16 mouse cellular contexts compared by ENCODE assay signal in the genomic region with DNA sequence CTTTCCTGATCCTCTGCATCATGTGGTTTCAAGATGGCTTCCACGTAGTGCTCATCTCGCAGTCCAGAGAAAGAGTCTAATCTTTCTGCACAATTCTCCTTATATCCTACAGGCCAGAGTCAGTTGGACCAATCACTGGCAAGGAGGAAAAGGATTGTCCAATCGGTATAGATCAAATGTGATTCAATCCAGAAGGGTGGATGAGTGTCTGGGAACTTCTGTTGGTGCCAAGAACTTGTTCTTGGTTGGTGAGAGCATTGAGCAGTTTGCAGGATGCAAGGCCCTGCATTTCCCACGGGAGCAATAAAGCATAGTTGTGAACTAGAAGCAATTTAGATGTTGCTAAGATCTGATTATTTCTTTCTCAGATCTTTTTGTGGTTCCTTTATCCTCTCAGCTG. TPM values are rescaled to one million over a fixed set of nuclear protein-coding genes. Genes with fewer than 3 reads are reported as not detected.
"Had no signal": no experiment of that assay in that cellular context is flagged by ENCODE, and none has a peak within 500 bp of the region (broad histone marks: within the 10 kb centered on the region; RNA-seq: fewer than 3 reads in every experiment).

No protein-coding gene starts in this region.

- DNase-seq: kidney, adult 2 months; kidney, postnatal 10 days; kidney, postnatal 36 days; layer of hippocampus, postnatal 36 days; liver, embryonic 13.5 days; lung, adult 2 months; lung, postnatal 14 days; lung, postnatal 4 days; right cerebral cortex, adult 18-20 months; right cerebral cortex, postnatal 14 days; right cerebral cortex, postnatal 4 days; spleen, adult 18-20 months; thymus, adult 2 months; thymus, postnatal 14 days had no signal

RNA-seq across cellular contexts. Expression of gene Adora2b, which starts 4.3 kb away (rescaled TPM):
- total RNA-seq: liver, adult 2 months; megakaryocyte-erythroid progenitor cell, adult 5-6 weeks had no signal
